Mouse (Mus musculus): Measurements from ENCODE around the gene Tshz2. TPM values are rescaled to one million over a fixed set of nuclear protein-coding genes. Genes with fewer than 3 reads are reported as not detected.

The Tshz2 gene
- polyA plus RNA-seq, 1 experiment from 2014 or later, result 12.0 TPM

DNA sequence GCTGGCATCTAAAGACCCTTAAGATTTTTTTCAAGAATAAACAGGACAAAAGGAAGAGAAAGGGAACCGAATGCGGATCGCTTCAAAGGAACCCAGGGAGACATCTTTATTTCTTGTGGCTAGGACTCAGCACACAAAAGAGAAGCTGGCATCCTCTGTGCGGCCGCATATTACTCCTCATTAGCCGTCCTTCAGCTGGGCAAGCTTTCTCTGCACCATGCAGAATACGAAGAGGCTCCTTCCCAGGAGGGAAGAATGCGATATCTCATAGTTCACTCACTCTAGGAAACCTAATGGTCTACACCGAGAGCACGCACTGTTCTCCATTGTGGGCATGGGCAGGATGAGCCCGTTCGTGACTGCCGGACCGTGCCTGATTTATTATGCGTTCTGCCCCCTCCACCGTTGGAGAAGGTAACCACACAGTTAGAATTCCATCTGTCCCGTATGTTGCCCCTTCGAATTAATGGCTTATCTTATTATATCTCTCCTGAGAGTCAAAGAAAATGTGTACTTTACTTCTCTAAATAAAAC is 89.0 kb downstream of the Tshz2 start:
- no peak for ATAC-seq
- peaks cover 23% of the 10 kb centered on the region for H3K4me1 ChIP-seq (replicated peaks; ENCODE audit: control insufficient read depth, insufficient read depth, low read length)
- no peaks in the 10 kb centered on the region for H3K9me3 ChIP-seq (ENCODE audit: control insufficient read depth, low read length)
- 45% methylated on average over 18 of the region's 18 CpGs for WGBS
- no peak overlapping the region; the same call in 1 of the 2 replicates for H3K9ac ChIP-seq (replicated peaks; ENCODE audit: low read depth, low read length)
- H3K36me3 ChIP-seq (ENCODE audit: control insufficient read depth, insufficient read depth), result no peaks in the 10 kb centered on the region
- no peak overlapping the region for H3K4me2 ChIP-seq (ENCODE audit: low read length)
- no peak overlapping the region for H3K4me3 ChIP-seq (replicated peaks; ENCODE audit: low read length)
- no peak overlapping the region for H3K27ac ChIP-seq (ENCODE audit: low read length)
- no peaks in the 10 kb centered on the region for H3K27me3 ChIP-seq (replicated peaks; ENCODE audit: control insufficient read depth, insufficient read depth, low read length)

DNA sequence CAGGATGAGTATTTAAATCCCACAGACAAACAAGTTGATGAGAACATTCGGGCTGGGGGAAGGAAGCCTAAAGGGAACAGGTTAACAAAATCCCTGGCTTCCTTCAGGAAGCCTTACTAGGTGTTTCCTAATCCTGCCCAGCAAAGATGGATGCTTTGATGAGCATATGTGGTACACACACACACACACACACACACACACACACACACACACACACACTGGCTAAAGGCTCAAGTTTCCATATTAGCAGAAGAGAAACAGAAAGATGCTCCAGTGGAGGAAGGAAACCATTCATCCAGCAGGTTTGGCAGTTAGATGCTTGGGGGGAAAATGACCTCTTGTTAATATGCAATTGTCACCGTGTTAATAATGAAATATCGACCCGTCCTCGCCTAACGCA is 89.5 kb downstream of the Tshz2 start:
- no peak overlapping the region for H3K27ac ChIP-seq (ENCODE audit: low read length)
- peaks cover 23% of the 10 kb centered on the region for H3K4me1 ChIP-seq (replicated peaks; ENCODE audit: control insufficient read depth, insufficient read depth, low read length)
- 84% methylated on average over 6 of the region's 6 CpGs for WGBS
- H3K9me3 ChIP-seq (ENCODE audit: control insufficient read depth, low read length), result no peaks in the 10 kb centered on the region
- no peak overlapping the region for H3K9ac ChIP-seq (replicated peaks; ENCODE audit: low read depth, low read length)
- H3K4me3 ChIP-seq (replicated peaks; ENCODE audit: low read length), result no peak overlapping the region
- no peak overlapping the region for H3K4me2 ChIP-seq (ENCODE audit: low read length)
- H3K36me3 ChIP-seq (ENCODE audit: control insufficient read depth, insufficient read depth), result no peaks in the 10 kb centered on the region
- H3K27me3 ChIP-seq (replicated peaks; ENCODE audit: control insufficient read depth, insufficient read depth, low read length), result no peaks in the 10 kb centered on the region
- ATAC-seq, result no peak

DNA sequence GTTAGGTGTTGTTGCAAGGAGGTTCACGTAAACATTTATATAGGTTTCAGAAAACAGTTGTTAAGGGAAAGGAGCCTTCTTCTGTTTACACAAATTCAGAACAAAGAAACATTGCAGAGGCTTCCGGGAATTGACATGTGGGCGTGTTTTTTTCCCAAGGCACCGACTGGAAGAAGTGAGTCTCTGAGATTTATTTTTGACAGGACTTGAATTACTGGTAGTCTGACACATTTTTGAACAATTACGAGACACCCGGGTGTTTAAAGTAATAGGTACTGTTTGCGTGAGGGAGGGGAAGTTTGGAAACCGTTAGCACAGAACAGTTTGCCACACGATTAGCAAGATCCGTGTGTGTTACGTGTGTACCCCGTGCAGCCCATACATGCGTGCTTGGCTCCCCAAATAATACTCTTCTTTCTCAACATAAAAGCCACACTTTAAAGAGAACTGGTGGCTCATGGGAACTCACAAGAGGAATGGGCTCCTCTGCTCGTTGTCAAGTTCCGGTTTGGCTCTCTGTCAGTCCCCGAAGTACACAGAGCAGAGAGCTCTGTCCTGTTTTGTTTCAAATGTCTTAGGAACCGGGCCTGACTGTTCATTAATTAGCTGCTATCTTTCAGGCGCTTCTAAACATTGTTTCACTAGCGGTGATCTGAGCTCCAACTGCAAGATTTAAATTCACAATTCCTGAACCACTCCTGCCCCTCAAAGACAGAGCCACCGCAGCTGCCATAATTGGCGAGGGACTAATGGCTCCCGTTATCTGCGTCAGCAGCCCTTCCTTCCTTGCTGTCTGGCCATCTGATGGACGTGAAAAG is 91.0 kb downstream of the Tshz2 start:
- Histone ChIP-seq H3K4me2 (ENCODE audit: low read length) (peak overlapping the region; percentile 11), H3K36me3 (ENCODE audit: control insufficient read depth, insufficient read depth) (no peaks in the 10 kb centered on the region), H3K27ac (ENCODE audit: low read length) (peak overlapping the region; percentile 42), H3K9ac (replicated peaks; ENCODE audit: low read depth, low read length) (no peak overlapping the region), H3K4me1 (replicated peaks; ENCODE audit: control insufficient read depth, insufficient read depth, low read length) (peaks cover 23% of the 10 kb centered on the region), H3K4me3 (replicated peaks; ENCODE audit: low read length) (no peak overlapping the region), H3K9me3 (ENCODE audit: control insufficient read depth, low read length) (no peaks in the 10 kb centered on the region), H3K27me3 (replicated peaks; ENCODE audit: control insufficient read depth, insufficient read depth, low read length) (no peaks in the 10 kb centered on the region)
- WGBS, result 25% methylated on average over 24 of the region's 24 CpGs
- peak; percentile 26; the same call in 1 of the 2 replicates for ATAC-seq

DNA sequence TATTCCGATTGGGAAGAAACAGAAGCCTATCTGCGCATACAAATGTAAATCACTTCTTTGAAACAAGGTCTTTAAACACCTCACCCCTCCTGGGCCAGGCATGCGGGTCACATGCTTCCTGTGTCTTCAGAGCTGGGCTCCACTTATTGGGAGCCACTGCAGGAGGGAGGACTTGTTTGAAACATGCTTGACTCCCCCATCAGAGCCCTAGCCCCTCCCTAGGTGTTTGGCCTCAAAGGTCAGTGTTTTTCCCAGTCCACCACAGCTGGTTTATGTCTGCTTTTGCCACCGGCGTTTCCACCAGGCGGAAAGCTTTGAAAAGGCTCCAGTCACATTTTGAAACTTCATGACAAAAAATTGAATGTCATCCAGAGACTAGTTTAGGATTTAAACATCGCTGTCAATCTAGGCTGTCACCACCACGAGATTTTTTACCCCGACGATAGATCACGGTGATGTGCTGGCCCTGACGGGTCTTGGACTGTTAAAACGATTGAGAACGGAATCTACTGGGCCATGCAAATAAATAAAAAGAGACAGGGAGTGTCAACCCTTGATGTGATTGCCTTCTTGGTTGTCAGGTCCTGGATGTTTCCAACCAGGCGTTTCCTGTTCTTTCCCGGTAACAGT is 96.0 kb downstream of the Tshz2 start:
- H3K27ac ChIP-seq (ENCODE audit: low read length), result no peak overlapping the region
- H3K9me3 ChIP-seq (ENCODE audit: control insufficient read depth, low read length), result no peaks in the 10 kb centered on the region
- no peak overlapping the region for H3K9ac ChIP-seq (replicated peaks; ENCODE audit: low read depth, low read length)
- H3K4me1 ChIP-seq (replicated peaks; ENCODE audit: control insufficient read depth, insufficient read depth, low read length), result peaks cover 10% of the 10 kb centered on the region
- ATAC-seq, result no peak
- H3K27me3 ChIP-seq (replicated peaks; ENCODE audit: control insufficient read depth, insufficient read depth, low read length), result no peaks in the 10 kb centered on the region
- H3K4me2 ChIP-seq (ENCODE audit: low read length), result no peak overlapping the region
- H3K36me3 ChIP-seq (ENCODE audit: control insufficient read depth, insufficient read depth), result no peaks in the 10 kb centered on the region
- WGBS, result 60% methylated on average over 16 of the region's 16 CpGs
- H3K4me3 ChIP-seq (replicated peaks; ENCODE audit: low read length), result no peak overlapping the region

DNA sequence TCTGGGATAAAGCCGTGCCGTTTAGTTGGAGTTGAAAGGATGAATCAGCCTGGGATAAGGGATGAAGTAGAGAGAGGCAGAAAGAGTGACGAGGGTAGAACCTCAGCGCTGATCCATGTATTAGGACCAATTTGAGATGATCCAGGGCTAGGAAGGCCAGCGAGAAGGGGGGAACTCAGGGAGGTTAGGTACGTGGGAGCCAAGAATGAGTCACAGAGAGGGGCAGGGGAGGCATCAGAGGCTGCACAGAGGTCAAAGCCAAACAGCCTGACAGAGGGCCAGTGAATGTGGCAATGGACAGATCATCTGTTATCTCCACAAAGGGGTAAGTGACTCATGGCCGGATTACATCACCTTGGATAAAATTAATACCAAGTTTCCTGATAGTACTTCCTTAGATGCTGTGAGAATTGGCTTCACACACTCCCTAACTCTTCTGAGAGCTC is 97.8 kb downstream of the Tshz2 start:
- no peaks in the 10 kb centered on the region for H3K27me3 ChIP-seq (replicated peaks; ENCODE audit: control insufficient read depth, insufficient read depth, low read length)
- H3K27ac ChIP-seq (ENCODE audit: low read length), result no peak overlapping the region
- no peaks in the 10 kb centered on the region for H3K36me3 ChIP-seq (ENCODE audit: control insufficient read depth, insufficient read depth)
- no peak overlapping the region for H3K4me3 ChIP-seq (replicated peaks; ENCODE audit: low read length)
- no peak overlapping the region for H3K4me2 ChIP-seq (ENCODE audit: low read length)
- 82% methylated on average over 7 of the region's 7 CpGs for WGBS
- no peak for ATAC-seq
- H3K4me1 ChIP-seq (replicated peaks; ENCODE audit: control insufficient read depth, insufficient read depth, low read length), result 0 out of 2 replicates have a peak, but pooled peaks cover 3% of the 10 kb centered on the region
- H3K9me3 ChIP-seq (ENCODE audit: control insufficient read depth, low read length), result no peaks in the 10 kb centered on the region
- no peak overlapping the region for H3K9ac ChIP-seq (replicated peaks; ENCODE audit: low read depth, low read length)

DNA sequence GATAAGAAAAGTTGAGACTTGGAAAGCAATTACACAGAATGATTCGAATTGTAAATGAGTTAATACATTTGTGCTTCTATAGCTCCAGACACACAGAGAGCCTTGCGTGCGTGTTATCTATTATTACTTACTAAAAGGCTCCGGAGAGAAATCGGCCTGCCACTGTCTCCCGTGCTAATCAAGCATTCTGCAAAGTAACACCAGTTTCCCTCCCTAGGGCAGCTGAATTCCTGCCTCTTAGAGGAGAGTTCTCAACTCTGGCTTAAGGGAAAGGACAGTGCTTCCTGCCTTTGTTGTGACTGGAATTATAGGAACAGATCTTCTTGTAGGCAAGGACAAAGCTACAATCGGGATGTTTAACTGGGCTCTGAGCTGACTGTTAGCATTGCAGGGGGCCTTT is 101.2 kb downstream of the Tshz2 start:
- WGBS, result 41% methylated on average over 7 of the region's 7 CpGs
- Histone ChIP-seq H3K4me3 (replicated peaks; ENCODE audit: low read length) (no peak overlapping the region), H3K4me2 (ENCODE audit: low read length) (no peak overlapping the region), H3K27ac (ENCODE audit: low read length) (no peak overlapping the region), H3K9me3 (ENCODE audit: control insufficient read depth, low read length) (no peaks in the 10 kb centered on the region), H3K4me1 (replicated peaks; ENCODE audit: control insufficient read depth, insufficient read depth, low read length) (0 out of 2 replicates have a peak, but pooled peaks cover 3% of the 10 kb centered on the region), H3K36me3 (ENCODE audit: control insufficient read depth, insufficient read depth) (no peaks in the 10 kb centered on the region), H3K9ac (replicated peaks; ENCODE audit: low read depth, low read length) (no peak overlapping the region), H3K27me3 (replicated peaks; ENCODE audit: control insufficient read depth, insufficient read depth, low read length) (no peaks in the 10 kb centered on the region)
- no peak for ATAC-seq

DNA sequence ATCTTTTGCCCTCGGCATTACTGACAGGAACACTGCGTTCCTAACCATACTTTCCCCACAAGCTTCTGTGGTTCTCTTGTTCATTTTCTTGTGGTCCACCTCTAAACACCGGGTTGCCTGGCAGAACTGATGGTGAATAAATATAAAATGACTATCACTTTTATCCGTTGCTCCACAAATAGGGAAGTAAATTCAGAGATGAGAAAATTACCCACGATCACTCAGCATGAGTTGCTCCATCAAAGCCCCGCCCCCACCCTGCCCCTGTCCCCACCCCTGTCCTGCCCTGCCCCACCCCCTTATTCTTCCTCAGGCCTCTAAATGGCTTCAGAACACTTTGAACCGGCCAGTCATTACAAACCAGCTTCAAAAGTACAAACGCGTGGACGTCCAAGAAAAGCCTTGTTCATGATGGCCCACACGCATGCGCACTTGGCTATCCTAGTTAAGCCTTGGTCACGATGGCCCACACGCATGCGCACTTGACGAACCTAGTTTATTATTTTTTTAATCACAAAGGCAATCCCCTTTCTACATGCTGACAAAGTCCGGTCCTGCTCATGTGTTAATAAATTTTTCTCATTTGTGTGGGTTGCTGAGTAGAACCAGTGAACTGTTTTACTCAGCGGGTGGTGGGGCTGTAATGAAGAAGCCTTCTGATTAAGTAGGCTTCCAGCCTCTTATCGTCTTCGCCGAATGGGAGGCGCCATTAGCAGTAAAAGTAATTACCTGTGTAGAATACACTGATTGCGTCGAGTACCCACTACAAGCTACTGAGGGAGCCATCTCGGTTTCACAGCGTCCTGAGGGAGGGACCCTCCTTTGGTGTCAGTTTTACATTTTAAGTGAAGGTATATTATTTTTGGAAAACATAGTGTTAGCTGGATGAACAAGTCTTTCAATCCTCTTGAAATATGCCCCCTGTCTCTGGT is 102.9 kb downstream of the Tshz2 start:
- 70% methylated on average over 26 of the region's 26 CpGs for WGBS
- H3K27me3 ChIP-seq (replicated peaks; ENCODE audit: control insufficient read depth, insufficient read depth, low read length), result no peaks in the 10 kb centered on the region
- no peaks in the 10 kb centered on the region for H3K9me3 ChIP-seq (ENCODE audit: control insufficient read depth, low read length)
- 0 out of 2 replicates have a peak, but pooled peaks cover 3% of the 10 kb centered on the region for H3K4me1 ChIP-seq (replicated peaks; ENCODE audit: control insufficient read depth, insufficient read depth, low read length)
- H3K9ac ChIP-seq (replicated peaks; ENCODE audit: low read depth, low read length), result no peak overlapping the region
- no peak overlapping the region for H3K4me2 ChIP-seq (ENCODE audit: low read length)
- H3K4me3 ChIP-seq (replicated peaks; ENCODE audit: low read length), result no peak overlapping the region
- H3K36me3 ChIP-seq (ENCODE audit: control insufficient read depth, insufficient read depth), result no peaks in the 10 kb centered on the region
- no peak overlapping the region for H3K27ac ChIP-seq (ENCODE audit: low read length)
- no peak for ATAC-seq

DNA sequence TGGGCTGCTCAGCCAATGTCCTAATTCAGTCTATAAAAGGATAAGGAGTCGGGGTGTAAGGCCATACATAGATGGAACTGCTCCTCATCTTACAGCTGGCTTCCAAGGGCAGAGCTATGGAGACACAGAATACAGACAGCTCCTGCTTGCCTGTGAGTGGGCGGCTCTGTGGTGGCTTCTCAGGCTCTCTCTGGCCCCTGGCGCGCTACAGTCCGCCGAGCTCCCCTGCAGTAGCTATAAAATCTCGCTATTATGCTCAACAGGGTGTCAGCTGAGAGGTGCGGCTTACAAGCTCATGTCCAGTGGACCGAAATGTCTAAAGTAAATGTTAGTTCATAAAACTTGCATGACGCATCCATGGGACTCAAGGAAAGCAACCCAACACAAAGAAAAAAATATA is 108.2 kb downstream of the Tshz2 start:
- Histone ChIP-seq H3K27me3 (replicated peaks; ENCODE audit: control insufficient read depth, insufficient read depth, low read length) (no peaks in the 10 kb centered on the region), H3K4me3 (replicated peaks; ENCODE audit: low read length) (no peak overlapping the region), H3K4me2 (ENCODE audit: low read length) (no peak overlapping the region), H3K4me1 (replicated peaks; ENCODE audit: control insufficient read depth, insufficient read depth, low read length) (peaks cover 4% of the 10 kb centered on the region; the same call in 1 of the 2 replicates), H3K9me3 (ENCODE audit: control insufficient read depth, low read length) (no peaks in the 10 kb centered on the region), H3K36me3 (ENCODE audit: control insufficient read depth, insufficient read depth) (no peaks in the 10 kb centered on the region), H3K9ac (replicated peaks; ENCODE audit: low read depth, low read length) (no peak overlapping the region), H3K27ac (ENCODE audit: low read length) (no peak overlapping the region)
- no peak for ATAC-seq
- 87% methylated on average over 10 of the region's 10 CpGs for WGBS
